Mouse (Mus musculus) lung, embryonic 15.5 days (tissue): ENCODE measurements at regions not wholly inside any gene's neighbourhood (a gene's known extent, or its start where the extent isn't known, plus 50 kb on each side); places are given as distances from the start of the nearest gene placed in this dataset.
"Not testable (repeated sequence)": the region's sequence is repeated elsewhere in the genome, so short reads cannot be mapped to it uniquely, and the experiment has no call there.

ENCODE experiments used
- ATAC-seq: fragments of 200-750 bp; cut with Nextera tagmentation; 2 replicates; pipeline ENCODE4 v1.8.0; 2017; ENCODE audit warnings: moderate number of reproducible peaks, borderline replicate concordance; ENCODE audit not compliant: low FRiP score, low TSS enrichment; ENCODE audit errors: extremely low read depth
- H3K27ac ChIP-seq: fragments of 300-500 bp; sonication (generic); 2 replicates; pipeline ENCODE4 v1.5.1; 2015; ENCODE audit warnings: moderate library complexity, mild to moderate bottlenecking, inconsistent platforms
- H3K27me3 ChIP-seq: fragments of 300-500 bp; sonication (generic); 2 replicates; pipeline ENCODE4 v1.6.1; 2015; ENCODE audit warnings: inconsistent platforms
- H3K36me3 ChIP-seq: fragments of 300-500 bp; sonication (generic); 2 replicates; pipeline ENCODE4 v1.6.1; 2015; ENCODE audit warnings: inconsistent platforms
- H3K4me1 ChIP-seq: fragments of 300-500 bp; sonication (generic); 2 replicates; pipeline ENCODE4 v1.6.1; 2015; ENCODE audit warnings: inconsistent platforms
- H3K4me2 ChIP-seq: fragments of 300-500 bp; sonication (generic); 2 replicates; pipeline ENCODE4 v1.6.1; 2015; ENCODE audit warnings: inconsistent platforms, mild to moderate bottlenecking, moderate library complexity
- H3K4me3 ChIP-seq: fragments of 300-500 bp; sonication (generic); 2 replicates; pipeline ENCODE4 v1.5.1; 2015; ENCODE audit warnings: mild to moderate bottlenecking, inconsistent platforms
- H3K9ac ChIP-seq: fragments of 300-500 bp; sonication (generic); 2 replicates; pipeline ENCODE4 v1.6.1; 2015; ENCODE audit warnings: inconsistent platforms
- H3K9me3 ChIP-seq: fragments of 300-500 bp; sonication (generic); 2 replicates; pipeline ENCODE4 v1.6.1; 2016; ENCODE audit warnings: inconsistent platforms
- WGBS: fragments of 180-500 bp; shearing (Covaris S2); methylation state at CpG from one replicate; pipeline ENCODE4 v1.1.7; 2015; 5-methylcytosine and 5-hydroxymethylcytosine counted together

- no peak for ATAC-seq
- Histone ChIP-seq H3K4me1 (peaks cover 29% of the 10 kb centered on the region), H3K27me3 (no peaks in the 10 kb centered on the region), H3K9ac (no peak overlapping the region), H3K9me3 (no peaks in the 10 kb centered on the region), H3K27ac (no peak overlapping the region), H3K4me3 (no peak overlapping the region), H3K4me2 (no peak overlapping the region), H3K36me3 (no peaks in the 10 kb centered on the region)
- WGBS: 82% methylated on average over 3 of the region's 3 CpGs
These were observed 180.6 kb upstream of the Tab2 start for GRCm38 (mm10) chr10:8136662-8137061.

GRCm38 (mm10) chr10:8135272-8135671, 179.2 kb upstream of the Tab2 start:
- H3K9ac ChIP-seq: no peak overlapping the region
- H3K4me1 ChIP-seq: peaks cover 38% of the 10 kb centered on the region
- WGBS: 15% methylated on average over 7 of the region's 7 CpGs
- H3K9me3 ChIP-seq: no peaks in the 10 kb centered on the region
- H3K36me3 ChIP-seq: no peaks in the 10 kb centered on the region
- no peaks in the 10 kb centered on the region for H3K27me3 ChIP-seq
- ATAC-seq: peak; percentile 78; the same call in 1 of the 2 replicates
- no peak overlapping the region for H3K4me3 ChIP-seq
- H3K4me2 ChIP-seq: no peak overlapping the region
- peak overlapping the region; percentile 60 for H3K27ac ChIP-seq

- no peaks in the 10 kb centered on the region for H3K27me3 ChIP-seq
- H3K9me3 ChIP-seq: no peaks in the 10 kb centered on the region
- peak overlapping the region; percentile 60; the same call in 1 of the 2 replicates for H3K27ac ChIP-seq
- ATAC-seq: no peak
- no peak overlapping the region for H3K9ac ChIP-seq
- WGBS: 92% methylated on average over 1 of the region's 1 CpGs
- H3K4me1 ChIP-seq: peaks cover 42% of the 10 kb centered on the region
- no peak overlapping the region for H3K4me3 ChIP-seq
- no peaks in the 10 kb centered on the region for H3K36me3 ChIP-seq
- no peak overlapping the region for H3K4me2 ChIP-seq
These were observed 178.4 kb upstream of the Tab2 start for GRCm38 (mm10) chr10:8134398-8134797.

DNA sequence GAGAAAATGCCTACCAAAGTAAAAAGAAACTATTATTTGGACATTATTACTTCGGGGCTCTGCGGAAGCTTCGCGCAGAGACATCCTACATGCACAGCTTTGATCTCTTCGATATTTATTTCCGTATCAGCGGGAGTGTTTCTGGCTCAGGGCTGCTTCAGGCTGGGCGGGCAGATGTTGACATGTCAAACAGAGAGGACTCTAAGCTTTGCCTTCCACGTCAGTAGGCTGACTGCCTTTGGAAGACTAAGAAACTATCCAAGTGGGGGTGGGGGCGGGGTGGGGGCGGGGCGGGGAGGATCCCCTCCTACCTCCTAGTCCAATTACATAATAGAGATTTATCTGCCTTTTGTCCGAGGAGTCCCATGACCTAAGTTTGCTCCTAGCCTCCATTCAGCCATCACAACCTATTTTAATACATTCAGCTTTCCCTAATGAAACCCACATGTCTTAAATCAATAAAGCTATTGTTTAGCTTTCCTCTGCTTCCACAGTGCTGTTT, 177.5 kb upstream of the Tab2 start:
- H3K4me2 ChIP-seq: peak overlapping the region; percentile 21
- H3K9ac ChIP-seq: no peak overlapping the region
- no peaks in the 10 kb centered on the region for H3K27me3 ChIP-seq
- 0 out of 2 replicates have a peak overlapping the region, but pooled peaks have one; percentile 13 for H3K4me3 ChIP-seq
- H3K9me3 ChIP-seq: no peaks in the 10 kb centered on the region
- no peaks in the 10 kb centered on the region for H3K36me3 ChIP-seq
- H3K4me1 ChIP-seq: peaks cover 45% of the 10 kb centered on the region
- H3K27ac ChIP-seq: peak overlapping the region; percentile 43
- 23% methylated on average over 12 of the region's 13 CpGs for WGBS
- peak; percentile 58 for ATAC-seq

DNA sequence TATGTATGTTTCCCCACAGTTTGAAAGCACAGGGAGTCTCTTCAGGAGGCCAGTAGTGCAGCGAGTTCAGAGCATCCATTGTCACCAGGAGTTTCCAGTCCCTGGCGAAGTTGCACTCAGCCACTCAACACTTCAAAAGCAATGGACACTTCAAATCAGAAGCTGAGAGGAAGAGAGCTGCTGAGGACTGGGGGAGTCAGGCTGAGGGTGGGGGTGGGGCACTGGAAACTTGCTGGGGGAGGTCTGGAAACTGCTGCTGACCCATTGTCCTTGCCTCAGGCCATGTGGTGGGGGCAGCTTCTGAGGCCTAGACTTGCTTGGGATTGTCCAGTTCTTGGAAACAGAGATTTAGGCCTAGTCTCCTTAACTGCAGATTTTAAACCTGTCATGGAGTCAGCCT, 176.8 kb upstream of the Tab2 start:
- Histone ChIP-seq H3K9me3 (no peaks in the 10 kb centered on the region), H3K4me1 (peaks cover 47% of the 10 kb centered on the region)
- WGBS: 46% methylated on average over 2 of the region's 2 CpGs

GRCm38 (mm10) chr10:8130472-8131241, 174.6 kb upstream of the Tab2 start:
- H3K36me3 ChIP-seq: no peaks in the 10 kb centered on the region
- no peak overlapping the region; the same call in 1 of the 2 replicates for H3K9ac ChIP-seq
- peak overlapping the region; percentile 32 for H3K4me2 ChIP-seq
- no peaks in the 10 kb centered on the region for H3K9me3 ChIP-seq
- peak overlapping the region; percentile 52 for H3K27ac ChIP-seq
- WGBS: 18% methylated on average over 18 of the region's 18 CpGs
- H3K27me3 ChIP-seq: no peaks in the 10 kb centered on the region
- H3K4me3 ChIP-seq: 0 out of 2 replicates have a peak overlapping the region, but pooled peaks have one; percentile 1
- peak; percentile 20; the same call in 1 of the 2 replicates for ATAC-seq
- H3K4me1 ChIP-seq: peaks cover 44% of the 10 kb centered on the region

More for the DNA sequence above, 176.8 kb upstream of the Tab2 start:
- H3K27me3 ChIP-seq: no peaks in the 10 kb centered on the region
- ATAC-seq: 0 out of 2 replicates have a peak, but pooled peaks have one; percentile 5
- H3K4me2 ChIP-seq: no peak overlapping the region
- no peaks in the 10 kb centered on the region for H3K36me3 ChIP-seq
- H3K9ac ChIP-seq: no peak overlapping the region
- H3K4me3 ChIP-seq: no peak overlapping the region
- H3K27ac ChIP-seq: peak overlapping the region; percentile 43

- H3K27ac ChIP-seq: peak overlapping the region; percentile 52
- no peaks in the 10 kb centered on the region for H3K9me3 ChIP-seq
- no peaks in the 10 kb centered on the region for H3K36me3 ChIP-seq
- H3K4me3 ChIP-seq: no peak overlapping the region
- H3K9ac ChIP-seq: no peak overlapping the region; the same call in 1 of the 2 replicates
- 32% methylated on average over 8 of the region's 8 CpGs for WGBS
- no peaks in the 10 kb centered on the region for H3K27me3 ChIP-seq
- ATAC-seq: no peak
- peaks cover 43% of the 10 kb centered on the region for H3K4me1 ChIP-seq
- peak overlapping the region; percentile 32; the same call in 1 of the 2 replicates for H3K4me2 ChIP-seq
These were observed 174.0 kb upstream of the Tab2 start for GRCm38 (mm10) chr10:8130057-8130456.

GRCm38 (mm10) chr10:8124124-8124523, 168.1 kb upstream of the Tab2 start:
- no peak for ATAC-seq

DNA sequence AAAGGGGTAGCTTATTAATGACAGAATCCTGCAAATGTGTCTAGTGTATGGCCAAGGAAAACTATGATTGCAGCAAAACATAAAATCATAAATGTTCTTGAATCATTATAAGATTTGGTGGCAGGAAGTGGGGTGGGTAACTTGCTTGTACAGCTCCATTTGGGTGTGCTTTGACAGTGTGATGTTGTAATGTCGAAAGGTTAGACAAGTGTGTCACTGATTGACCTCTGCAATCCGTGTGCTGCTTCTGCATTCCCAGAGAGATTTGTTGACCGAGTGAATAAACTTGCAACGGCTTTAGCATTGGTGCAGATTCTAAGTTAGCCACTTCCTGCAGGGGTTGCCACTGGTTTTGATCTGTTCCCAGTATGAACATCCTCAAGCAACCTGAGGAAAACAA, 165.9 kb upstream of the Tab2 start:
- Histone ChIP-seq H3K4me3 (no peak overlapping the region), H3K4me2 (no peak overlapping the region), H3K27ac (no peak overlapping the region), H3K9ac (no peak overlapping the region), H3K36me3 (no peaks in the 10 kb centered on the region), H3K9me3 (no peaks in the 10 kb centered on the region), H3K27me3 (no peaks in the 10 kb centered on the region), H3K4me1 (no peaks in the 10 kb centered on the region)
- 46% methylated on average over 4 of the region's 4 CpGs for WGBS
- no peak for ATAC-seq

More at GRCm38 (mm10) chr10:8124124-8124523, 168.1 kb upstream of the Tab2 start:
- H3K4me3 ChIP-seq: no peak overlapping the region
- H3K9me3 ChIP-seq: no peaks in the 10 kb centered on the region
- H3K9ac ChIP-seq: no peak overlapping the region
- H3K36me3 ChIP-seq: no peaks in the 10 kb centered on the region
- H3K4me2 ChIP-seq: no peak overlapping the region
- 81% methylated on average over 1 of the region's 1 CpGs for WGBS
- no peak overlapping the region for H3K27ac ChIP-seq
- peaks cover 5% of the 10 kb centered on the region; the same call in 1 of the 2 replicates for H3K4me1 ChIP-seq
- no peaks in the 10 kb centered on the region for H3K27me3 ChIP-seq

GRCm38 (mm10) chr10:8116821-8117220, 160.8 kb upstream of the Tab2 start:
- H3K27ac ChIP-seq: no peak overlapping the region
- ATAC-seq: no peak
- H3K4me2 ChIP-seq: no peak overlapping the region
- no peak overlapping the region for H3K4me3 ChIP-seq
- WGBS: 59% methylated on average over 8 of the region's 8 CpGs
- no peaks in the 10 kb centered on the region for H3K27me3 ChIP-seq
- no peaks in the 10 kb centered on the region for H3K4me1 ChIP-seq
- H3K9ac ChIP-seq: no peak overlapping the region
- no peaks in the 10 kb centered on the region for H3K9me3 ChIP-seq
- no peaks in the 10 kb centered on the region for H3K36me3 ChIP-seq

DNA sequence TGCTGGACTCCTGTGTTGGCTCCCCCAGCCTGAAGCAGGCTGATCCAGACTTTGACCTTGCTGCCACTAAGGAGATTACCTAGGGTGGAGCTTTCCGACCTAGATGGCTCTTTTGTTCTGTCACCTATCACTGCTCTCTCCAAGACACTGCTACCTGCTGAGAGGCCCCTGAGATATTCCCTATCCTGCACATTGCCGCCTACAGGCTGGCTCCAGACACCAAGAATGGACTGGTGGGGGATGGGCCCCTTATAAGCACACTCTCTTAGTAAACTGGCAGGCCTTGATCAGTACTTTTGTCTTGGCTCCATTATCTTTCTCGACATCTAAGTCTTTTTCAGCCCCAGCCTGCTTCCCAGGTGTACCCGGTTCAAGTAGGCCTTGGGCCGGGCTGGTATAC, 158.9 kb upstream of the Tab2 start:
- not testable (repeated sequence) for H3K4me3 ChIP-seq, H3K4me2 ChIP-seq, H3K27ac ChIP-seq, H3K27me3 ChIP-seq, H3K36me3 ChIP-seq, H3K4me1 ChIP-seq, H3K9ac ChIP-seq, ATAC-seq, H3K9me3 ChIP-seq
- WGBS: 69% methylated on average over 5 of the region's 5 CpGs

DNA sequence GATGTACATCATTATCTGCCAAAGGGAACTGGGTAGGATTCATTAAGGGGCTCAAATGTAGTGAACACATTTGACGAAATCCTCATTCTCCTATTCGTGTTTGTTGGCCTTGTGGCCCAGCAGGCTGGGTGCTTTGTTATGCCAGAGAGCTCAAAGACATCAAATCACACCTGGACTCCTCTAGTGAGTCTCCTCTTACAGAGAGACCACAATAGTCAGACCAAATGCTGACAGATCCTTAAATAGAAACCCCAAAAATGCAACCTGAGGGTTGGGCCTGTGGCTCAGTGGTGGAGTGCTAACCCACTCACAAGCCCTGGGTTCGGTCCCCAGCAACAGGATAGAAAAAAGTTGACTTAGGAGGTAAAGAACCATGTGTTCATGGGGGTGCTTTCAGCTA, 158.5 kb upstream of the Tab2 start:
- Histone ChIP-seq H3K4me1 (no peaks in the 10 kb centered on the region), H3K27me3 (no peaks in the 10 kb centered on the region), H3K4me2 (no peak overlapping the region), H3K4me3 (no peak overlapping the region), H3K27ac (no peak overlapping the region), H3K9me3 (no peaks in the 10 kb centered on the region), H3K9ac (no peak overlapping the region), H3K36me3 (no peaks in the 10 kb centered on the region)
- 65% methylated on average over 3 of the region's 3 CpGs for WGBS
- no peak for ATAC-seq
